Mouse (Mus musculus): Measurements from ENCODE around the gene Lmnb2. TPM values are rescaled to one million over a fixed set of nuclear protein-coding genes. Genes with fewer than 3 reads are reported as not detected.

Gene Lmnb2
- total RNA-seq, 2 experiments from 2014 or later, result 11.7 to 49.3 TPM

DNA sequence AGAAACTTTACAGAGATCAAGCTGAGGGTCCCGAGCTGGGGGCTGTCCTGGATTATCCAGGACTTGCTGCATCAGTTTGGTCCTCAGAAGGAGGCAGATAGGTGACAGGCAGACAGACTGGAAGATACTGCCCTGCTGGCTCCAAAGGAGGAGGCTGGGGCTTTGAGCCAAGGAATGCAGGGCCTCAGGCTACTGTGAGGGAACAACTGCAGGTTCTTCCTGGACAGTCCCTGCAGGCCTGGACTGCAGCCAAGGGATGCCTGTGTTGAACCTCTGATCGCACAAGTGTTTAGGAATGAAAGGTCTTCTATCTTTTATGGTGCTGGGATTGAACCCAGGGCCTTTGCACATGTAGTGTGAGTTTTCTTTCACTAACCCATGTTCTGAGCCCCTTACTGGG, 29.8 kb upstream of the Lmnb2 start:
- ATAC-seq (replicated peaks; ENCODE audit: poor library complexity), result no peak

DNA sequence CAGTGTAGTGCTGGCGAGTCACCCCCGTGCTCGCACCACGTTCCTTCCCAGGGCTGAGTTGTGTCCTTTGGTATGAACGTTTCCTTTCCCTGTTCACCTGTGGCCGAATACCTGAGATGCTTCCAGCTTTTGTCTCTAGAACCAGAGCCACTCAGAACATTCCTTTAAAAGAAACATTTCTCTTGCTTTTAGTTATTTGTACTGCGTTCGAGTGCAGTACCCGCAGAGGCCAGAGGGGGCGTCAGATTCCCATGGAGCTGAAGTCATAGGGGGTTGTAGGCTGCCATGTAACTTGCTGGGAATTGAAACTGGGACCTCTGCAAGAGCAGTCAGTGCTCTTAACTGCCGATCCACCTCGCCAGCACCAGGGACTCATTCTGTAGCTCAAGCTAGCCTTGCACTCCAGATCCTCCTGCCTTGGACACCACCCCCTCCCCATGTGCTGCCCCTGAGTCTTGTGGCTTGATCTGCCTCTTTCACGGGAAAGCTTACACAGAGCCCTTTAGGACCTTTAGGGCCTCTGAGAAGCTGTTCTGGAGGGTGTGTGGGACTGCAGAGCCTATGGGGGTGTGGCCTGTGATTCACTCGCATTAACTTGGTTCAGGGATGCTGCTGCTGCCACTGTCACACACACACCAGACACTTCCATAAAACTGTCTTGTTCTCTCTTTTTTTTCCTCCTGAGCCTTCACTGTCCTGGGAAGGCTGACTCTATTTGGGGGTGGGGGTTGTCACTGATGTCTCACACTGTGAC, 28.8 kb upstream of the Lmnb2 start:
- ATAC-seq (replicated peaks; ENCODE audit: poor library complexity), result 0 out of 2 replicates have a peak, but pooled peaks have one; percentile 30

DNA sequence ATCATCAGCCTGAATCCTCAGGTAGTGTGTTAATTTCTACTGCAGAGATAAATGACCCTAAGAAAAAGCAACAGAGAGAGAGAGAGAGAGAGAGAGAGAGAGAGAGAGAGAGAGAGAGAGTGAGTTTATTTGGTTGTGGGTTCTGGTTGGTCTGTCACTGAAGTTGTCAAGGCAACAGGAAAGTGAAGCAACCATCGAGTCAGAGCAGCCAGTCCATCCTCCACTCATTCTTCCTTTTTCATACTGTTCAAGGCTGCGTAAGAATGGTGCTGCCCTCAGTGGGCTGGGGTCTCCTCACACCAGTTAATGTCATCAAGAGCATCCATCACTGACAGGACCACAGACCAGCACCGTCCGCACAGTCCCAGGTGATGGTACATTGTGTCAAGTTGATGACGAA, 26.2 kb upstream of the Lmnb2 start:
- no peak for ATAC-seq (replicated peaks; ENCODE audit: poor library complexity)

DNA sequence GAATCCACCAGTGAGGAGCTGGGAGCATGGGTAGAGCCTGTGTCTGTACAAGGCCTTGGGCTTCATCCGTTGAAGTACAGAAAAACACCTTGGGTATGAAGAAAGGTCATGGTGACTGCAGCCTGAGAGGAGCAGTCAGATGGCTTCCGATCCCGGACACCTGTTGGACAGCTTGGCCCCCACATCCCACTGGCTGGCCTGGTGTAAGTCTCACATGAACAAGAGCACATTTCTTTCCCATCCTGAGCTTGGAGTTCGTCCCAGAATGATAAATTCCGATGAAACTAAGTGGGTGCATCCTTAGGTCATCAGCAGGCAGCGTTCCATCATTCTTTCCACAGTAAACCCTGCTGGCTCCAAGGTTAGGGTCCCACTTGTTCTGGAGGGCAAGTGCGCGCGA, 25.7 kb upstream of the Lmnb2 start:
- ATAC-seq (replicated peaks; ENCODE audit: poor library complexity), result no peak

DNA sequence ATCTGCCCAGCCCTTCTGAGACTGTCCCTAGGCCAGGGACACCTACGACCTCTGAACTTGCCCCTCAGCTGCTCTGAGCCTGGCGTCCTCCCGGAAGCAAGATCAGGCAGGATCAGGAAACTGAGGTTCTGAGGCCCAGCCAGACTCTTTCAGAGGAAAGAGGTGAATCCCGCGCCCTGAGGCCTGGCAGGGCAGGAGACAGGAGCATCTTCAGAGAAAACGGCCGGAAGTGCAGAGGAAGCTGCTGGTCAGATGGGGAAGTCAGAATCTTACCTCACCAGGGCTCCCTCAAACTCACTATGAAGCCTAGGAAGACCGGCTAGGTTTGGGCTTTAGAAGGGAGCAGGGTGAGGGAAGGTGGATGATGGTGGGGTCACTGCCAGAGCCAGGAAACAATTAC, 24.9 kb upstream of the Lmnb2 start:
- peak; percentile 35; the same call in 1 of the 2 replicates for ATAC-seq (replicated peaks; ENCODE audit: poor library complexity)

DNA sequence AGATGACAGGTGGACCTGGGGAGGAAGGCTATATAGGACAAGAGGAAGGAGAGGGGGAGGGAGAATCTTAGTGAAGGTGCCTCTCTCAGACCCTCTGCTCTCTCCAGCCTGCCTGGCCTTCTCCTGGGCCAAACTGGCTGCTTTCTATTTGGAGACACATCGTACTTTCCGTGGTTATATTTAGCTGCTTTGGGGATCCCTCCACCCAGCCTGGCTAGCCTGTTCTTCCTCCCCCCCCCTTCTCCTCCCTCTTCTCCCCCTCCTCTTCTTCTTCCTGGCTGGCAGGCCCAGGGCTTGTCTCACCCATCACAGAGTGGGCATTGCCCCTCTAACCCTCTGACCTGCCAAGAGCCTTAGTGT, 22.9 kb upstream of the Lmnb2 start:
- ATAC-seq (replicated peaks; ENCODE audit: poor library complexity), result no peak

DNA sequence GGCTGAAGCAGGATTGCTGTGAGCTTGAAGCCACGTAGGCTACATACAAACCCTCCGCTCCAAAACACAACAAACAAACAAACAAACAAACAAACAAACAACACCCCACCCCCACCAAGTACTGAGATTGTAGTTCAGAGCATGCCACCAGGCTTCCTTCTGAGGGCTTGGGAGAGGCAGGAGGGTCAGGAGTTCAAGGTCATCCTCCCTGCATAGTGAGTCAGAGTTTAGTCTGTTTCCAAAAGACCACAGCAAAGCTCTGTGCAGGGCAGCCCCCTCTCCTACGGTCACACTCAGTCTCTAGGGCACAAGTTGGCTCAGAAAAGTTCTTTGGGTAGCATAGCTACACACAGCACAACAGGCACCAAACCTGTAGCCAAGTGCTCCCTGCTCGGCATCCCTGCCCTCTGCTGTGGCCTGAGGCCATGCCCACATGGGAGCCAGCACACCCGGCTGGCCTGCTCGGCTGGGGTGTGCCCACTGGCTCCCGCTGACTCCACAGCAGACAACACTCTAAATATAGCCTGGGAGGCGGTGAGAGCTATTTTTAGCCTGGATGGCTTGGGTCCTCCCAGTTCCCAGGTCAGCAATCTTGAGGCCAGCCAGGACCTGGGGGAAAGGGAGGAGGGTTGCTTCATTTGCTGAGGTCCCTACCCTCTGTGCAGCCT, 22.4 kb upstream of the Lmnb2 start:
- peak; percentile 26 for ATAC-seq (replicated peaks; ENCODE audit: poor library complexity)

DNA sequence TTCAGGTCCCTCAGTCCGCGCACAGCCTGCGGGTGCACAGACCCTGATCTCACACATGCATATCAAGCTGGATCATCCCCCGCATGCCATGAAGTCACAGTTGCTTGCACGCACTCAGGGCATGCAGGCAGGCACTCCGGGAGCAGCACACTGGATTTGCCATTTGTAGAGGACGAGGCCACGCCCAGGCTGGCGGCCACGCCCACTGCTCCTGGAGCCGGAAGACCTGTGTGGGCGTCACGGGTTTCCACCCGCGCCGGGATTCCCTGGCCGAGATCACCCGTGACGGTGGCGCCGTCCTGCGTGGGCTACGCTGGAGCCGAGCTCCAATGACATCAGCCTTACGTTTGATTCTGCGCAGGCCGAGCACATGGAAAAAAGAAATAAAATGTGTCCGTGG, 21.6 kb upstream of the Lmnb2 start:
- peak; percentile 67 for ATAC-seq (replicated peaks; ENCODE audit: poor library complexity)

DNA sequence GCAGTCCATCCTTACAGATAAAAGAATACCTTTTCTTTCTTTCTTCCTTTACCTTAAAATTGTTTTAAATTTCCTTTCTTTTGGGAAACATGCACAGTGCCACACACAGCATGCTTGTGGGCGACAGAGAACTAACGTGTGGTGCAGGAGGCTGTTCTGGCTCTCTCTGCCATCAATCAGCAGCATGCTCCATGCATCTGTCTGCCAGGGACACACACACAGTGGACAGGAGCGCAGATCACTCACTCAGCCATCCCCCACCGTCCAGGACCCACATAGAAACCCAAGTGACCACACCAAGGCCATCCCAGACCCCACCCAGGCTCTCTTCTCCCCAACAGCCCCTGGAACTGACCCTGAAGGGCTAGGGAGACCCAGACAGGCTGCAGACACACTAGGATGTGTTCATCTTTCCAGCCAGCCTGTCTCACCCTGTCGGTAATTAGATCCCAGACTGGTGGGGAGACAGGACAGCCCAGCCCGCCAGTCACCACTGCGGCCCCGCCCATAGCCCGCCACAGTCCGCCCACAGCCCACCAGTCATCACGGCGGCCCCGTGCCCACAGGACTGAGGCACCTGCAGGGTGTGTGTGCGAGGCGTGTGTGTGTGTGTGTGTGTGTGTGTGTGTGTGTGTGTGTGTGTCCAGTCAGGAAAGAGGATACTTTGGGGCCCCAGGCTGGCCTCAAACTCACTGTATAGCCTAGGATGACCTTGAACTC, 20.9 kb upstream of the Lmnb2 start:
- peak; percentile 18; the same call in 1 of the 2 replicates for ATAC-seq (replicated peaks; ENCODE audit: poor library complexity)

DNA sequence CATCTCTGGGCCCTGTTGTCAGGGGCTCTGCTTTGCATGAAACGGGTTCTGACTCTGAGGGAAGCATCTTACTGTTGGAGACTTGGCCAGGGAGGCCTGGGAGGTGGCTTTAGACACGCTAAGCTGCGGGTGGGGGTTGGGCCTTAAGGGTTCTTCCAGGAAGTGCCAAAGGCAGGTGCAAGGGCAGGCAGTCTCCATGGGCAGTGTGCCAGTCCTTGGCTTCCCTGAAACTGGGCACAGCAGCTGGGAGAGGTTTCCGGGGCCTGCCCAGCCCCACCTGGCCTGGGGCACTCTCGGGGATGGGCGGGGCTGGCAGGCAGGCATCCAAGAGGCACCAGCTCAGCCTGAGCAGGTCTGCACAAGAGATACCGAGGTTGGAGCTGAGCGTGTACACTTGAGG, 19.6 kb upstream of the Lmnb2 start:
- peak; percentile 17; the same call in 1 of the 2 replicates for ATAC-seq (replicated peaks; ENCODE audit: poor library complexity)

DNA sequence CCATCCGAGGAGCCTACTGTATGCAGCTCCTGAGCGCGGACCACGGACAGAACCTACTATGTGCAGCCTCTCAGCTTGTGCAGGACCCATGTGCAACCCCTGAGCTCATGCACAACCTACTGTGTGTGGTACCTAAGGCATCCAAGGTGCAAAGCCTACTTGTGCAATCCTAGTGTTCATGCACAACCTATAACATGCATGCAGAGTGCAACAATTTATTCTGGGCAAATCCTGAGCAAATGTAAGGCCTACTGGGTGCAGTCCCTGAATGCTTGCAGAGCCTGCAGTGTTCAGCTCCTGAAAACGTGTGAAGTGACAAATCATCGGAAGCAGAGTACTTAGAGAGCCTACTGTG, 18.7 kb upstream of the Lmnb2 start:
- no peak for ATAC-seq (replicated peaks; ENCODE audit: poor library complexity)

DNA sequence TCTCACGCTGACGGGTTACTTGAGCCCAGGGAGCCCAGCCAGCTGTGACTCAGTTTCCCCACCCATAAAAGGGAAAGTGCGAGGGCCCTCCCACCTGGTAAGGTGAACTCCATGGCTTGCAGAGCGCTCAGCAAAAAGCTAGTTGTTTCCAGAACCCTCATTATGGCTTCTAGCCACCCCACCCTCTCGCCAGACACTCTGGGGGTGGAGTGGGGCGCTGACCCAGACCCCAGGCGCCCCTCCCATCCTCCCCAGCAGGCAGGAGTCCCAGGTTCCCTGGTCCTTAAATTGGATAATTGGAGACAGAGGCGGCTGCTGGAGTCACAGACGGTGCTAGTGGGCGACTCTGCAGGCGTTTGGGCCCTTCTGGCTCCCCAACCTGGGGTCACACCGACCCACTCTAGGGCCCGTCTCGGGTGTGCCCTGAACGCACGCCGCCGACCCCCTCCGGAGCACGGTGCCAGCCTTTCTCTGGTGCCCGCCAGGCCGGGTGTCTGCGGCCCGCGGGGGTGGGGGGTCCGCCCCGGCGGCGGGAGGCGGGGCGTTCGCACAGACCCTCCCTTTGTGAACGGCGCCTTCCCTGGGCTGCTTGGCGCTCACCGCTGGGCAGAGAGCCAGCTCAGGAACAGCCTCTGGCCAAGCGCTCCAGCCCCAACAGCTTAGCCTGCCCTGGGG, 18.2 kb upstream of the Lmnb2 start:
- no peak for ATAC-seq (replicated peaks; ENCODE audit: poor library complexity)

DNA sequence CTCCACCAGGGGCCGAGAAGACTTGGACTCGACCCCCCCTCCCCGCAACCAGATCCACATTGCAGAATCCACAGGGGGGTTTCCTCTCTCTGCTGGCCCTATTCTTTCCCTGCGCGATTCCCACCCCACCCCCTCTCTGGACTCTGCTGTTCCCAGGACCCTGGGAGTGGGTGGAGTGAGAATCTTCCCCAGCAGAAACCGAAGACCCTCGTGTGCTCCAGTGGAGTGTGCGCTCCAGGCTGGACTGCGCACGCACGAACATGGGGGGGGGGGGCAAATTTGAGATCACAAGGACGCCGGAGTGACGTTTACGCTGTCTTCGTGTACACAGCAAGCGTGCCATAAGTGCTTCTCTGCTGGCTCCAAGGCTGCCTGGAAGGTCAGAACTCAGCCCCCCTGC, 17.7 kb upstream of the Lmnb2 start:
- ATAC-seq (replicated peaks; ENCODE audit: poor library complexity), result no peak

DNA sequence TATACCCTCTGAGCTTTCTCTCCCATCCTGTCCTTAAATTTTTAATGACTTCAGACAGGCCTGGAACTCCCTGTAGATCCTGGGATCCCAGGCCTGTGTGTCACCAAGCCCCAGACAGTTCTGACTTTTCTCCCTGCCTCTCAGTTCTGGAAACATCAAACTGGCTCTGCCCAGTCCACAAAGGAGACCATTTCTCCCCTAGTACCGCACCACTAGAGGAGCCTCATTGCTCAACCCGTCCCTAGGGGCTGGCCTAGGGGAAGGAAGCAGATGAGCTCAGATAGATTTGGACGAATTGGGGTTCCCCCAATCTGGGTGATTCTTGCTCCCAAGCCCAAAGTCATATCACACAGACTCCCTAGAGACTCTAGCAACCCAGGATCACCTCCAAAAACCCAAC, 17.2 kb upstream of the Lmnb2 start:
- 0 out of 2 replicates have a peak, but pooled peaks have one; percentile 24 for ATAC-seq (replicated peaks; ENCODE audit: poor library complexity)

DNA sequence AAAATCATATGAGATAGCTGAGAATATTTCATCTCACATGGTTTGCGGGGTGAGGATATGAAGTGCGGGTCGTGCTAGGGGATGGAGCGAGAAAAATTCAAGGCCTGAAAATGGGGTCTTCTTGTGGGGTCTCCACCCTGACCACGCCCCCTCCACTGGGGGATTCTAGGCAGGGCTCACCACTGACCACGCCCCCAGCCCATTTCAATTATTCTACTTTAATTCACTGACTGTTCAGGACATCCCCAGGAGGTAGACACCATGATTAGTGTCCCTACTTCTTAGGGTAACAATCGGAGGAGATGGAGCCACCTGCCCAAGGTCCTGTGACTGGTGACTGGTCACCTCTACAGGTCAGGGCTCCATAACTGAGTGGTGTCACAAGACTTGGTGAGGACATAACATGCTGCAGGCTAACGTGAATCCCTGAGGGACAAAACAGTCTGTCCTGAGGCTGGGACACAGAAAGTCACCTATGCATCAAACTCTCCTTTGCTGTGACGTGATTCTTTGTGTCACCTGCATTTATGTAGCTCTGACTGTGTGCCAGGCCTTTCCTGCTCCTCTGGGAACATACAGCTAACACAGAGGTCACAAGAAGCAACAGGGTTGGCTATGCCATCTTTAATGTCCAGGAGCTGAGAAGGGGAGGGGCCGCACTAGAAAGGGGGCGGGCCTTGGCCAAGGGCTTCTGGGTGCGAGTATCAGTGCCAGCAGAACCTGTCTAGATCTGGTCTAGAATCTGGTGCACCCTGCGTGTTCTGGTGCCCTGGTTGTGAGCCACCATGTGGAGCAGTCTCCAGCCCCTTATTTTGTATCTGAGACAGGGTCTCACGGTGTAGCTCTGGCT, 16.3 kb upstream of the Lmnb2 start:
- ATAC-seq (replicated peaks; ENCODE audit: poor library complexity), result no peak

DNA sequence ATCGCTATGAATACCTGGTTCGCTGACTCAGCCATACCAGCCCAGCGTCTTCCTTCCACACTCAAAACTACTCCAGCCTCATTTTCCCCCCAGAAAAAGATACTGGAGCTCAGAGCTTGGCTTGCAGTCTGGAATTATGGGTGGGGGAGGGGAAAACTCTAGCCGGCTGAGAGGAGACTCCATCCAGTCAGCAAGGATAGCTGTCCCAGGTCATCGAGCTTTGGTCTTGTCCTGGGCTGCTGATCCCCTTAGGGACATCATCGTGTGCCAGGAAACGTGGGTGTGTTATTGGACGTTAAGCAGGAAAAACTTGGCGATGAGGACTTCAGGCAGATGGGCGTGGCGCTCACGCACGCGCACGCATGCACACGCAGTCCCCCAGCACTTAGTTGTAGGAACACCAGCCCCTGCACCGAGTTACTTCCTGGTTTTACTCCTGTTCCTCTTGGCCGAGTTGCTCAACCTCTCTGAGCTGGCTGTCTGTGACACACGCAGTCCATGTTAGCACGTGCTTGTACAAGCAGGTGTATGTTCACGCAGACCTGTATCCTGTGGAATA, 15.5 kb upstream of the Lmnb2 start:
- ATAC-seq (replicated peaks; ENCODE audit: poor library complexity), result peak; percentile 20; the same call in 1 of the 2 replicates

DNA sequence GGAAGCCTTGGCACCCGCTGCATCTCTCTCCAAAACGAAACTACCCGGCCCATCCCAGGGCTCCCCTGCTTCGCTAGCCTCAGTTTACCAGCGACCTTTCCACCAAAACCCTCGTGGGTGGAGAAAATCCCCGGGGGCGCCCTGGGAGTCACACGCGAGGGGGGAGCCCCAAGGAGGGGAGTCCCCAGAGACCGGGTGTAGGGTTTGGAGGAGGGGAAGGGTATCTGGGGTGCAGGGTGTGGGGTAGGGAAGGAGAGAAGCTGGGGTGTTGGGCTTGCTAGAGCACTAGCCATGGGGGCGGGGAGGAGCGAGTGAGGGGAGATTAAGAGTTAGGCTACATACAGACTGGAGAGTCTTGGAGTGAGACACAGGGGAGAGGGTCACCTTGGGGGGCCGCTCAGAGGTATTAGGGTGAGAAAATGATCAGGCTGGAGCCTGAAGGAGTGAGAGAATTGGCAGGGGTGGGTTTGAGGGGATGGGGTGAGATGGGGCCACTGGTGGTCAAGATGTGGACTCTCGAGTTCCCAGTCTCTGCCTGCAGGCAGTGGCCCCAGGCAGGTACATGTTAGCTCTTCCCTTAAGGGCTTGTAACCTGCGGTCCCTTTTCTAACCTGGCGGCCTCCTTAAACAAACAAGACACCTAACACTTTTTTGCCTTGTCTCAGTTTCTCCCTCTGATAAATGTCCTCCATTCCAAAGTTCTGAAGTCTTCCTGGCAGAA, 14.8 kb upstream of the Lmnb2 start:
- no peak for ATAC-seq (replicated peaks; ENCODE audit: poor library complexity)

DNA sequence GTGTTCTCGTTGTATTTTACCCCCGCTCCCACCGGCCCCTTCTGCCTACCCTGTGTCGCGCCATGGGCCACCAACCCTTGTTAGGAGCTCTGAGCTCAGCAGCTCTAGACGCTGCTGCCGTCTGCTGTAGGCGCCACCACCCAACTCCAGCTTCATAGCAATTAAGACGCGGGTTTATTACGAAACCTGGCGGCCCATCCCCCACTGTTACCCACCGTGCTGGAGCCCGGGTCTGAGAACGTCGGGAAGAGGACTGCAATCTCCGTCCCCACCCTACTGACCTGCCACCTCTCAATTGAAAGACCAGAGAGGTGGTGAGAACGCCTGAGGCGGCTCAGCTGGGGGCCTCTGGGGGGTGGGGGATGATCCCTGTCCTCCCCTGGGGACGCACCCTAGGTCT, 14.2 kb upstream of the Lmnb2 start:
- no peak for ATAC-seq (replicated peaks; ENCODE audit: poor library complexity)

DNA sequence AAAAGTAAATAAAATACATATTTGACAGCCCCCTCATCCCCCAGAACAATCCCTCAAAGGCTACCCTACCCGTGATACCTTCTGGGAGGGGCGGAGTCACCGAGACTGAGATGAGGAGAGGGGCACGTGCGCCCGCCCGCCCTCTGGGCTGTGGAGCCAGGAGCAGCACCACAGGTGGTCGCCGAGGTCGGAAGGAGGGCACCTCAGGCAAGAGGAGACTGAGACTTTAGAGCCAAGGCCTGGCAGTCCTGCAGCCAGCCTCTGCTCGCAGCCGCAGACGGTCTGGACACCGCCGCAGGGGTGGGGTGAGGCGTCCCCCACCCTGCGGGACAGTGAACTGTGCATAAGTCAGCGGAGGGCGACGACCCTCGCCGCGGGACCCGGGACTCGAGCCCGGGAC, 13.7 kb upstream of the Lmnb2 start:
- no peak for ATAC-seq (replicated peaks; ENCODE audit: poor library complexity)
